Mouse (Mus musculus) small intestine, adult 2 months (tissue): ENCODE results near the gene Lmnb2. TPM values are rescaled to one million over a fixed set of nuclear protein-coding genes. Genes with fewer than 3 reads are reported as not detected.

Source experiments
- H3K27ac ChIP-seq: fragments of 200-500 bp; 2 replicates; pipeline ENCODE4 v1.5.1; 2012; ENCODE audit warnings: low read depth, low read length, control low read depth, inconsistent platforms; ENCODE audit not compliant: insufficient read depth
- H3K27me3 ChIP-seq: fragments of 200-500 bp; 2 replicates; pipeline ENCODE4 v1.6.1; 2012; ENCODE audit warnings: mild to moderate bottlenecking, moderate library complexity, low read length, inconsistent platforms; ENCODE audit not compliant: control insufficient read depth, insufficient read depth
- H3K36me3 ChIP-seq: fragments of 200-500 bp; 2 replicates; pipeline ENCODE4 v1.6.1; 2012; ENCODE audit warnings: mild to moderate bottlenecking, low read length, control low read depth, inconsistent platforms; ENCODE audit not compliant: control insufficient read depth, insufficient read depth
- H3K4me1 ChIP-seq: fragments of 200-500 bp; 2 replicates; pipeline ENCODE4 v1.6.1; 2012; ENCODE audit warnings: low read length, inconsistent platforms, mixed read lengths; ENCODE audit not compliant: control insufficient read depth, insufficient read depth, insufficient read length
- H3K4me3 ChIP-seq: fragments of 200-500 bp; 2 replicates; pipeline ENCODE4 v1.5.1; 2012; ENCODE audit warnings: low read depth, mild to moderate bottlenecking, control low read depth, inconsistent platforms, low read length, moderate library complexity
- CTCF ChIP-seq: fragments of 200-500 bp; IDR thresholded peaks from 2 replicates; pipeline ENCODE4 v1.5.1; 2012; ENCODE audit warnings: low read depth, mild to moderate bottlenecking, control low read depth, inconsistent platforms, low read length, moderate library complexity, mixed read lengths; ENCODE audit not compliant: insufficient replicate concordance, insufficient read length; ENCODE audit errors: extremely low read depth
- POLR2A ChIP-seq: fragments of 200-500 bp; IDR thresholded peaks from 2 replicates; pipeline ENCODE4 v1.6.1; 2012; ENCODE audit warnings: low read depth, mild to moderate bottlenecking, control low read depth, inconsistent platforms, low read length, moderate library complexity
- WGBS: fragments of 180-500 bp; shearing (Covaris S2); methylation state at CpG from one replicate; pipeline ENCODE4 v1.1.7; 2018; 5-methylcytosine and 5-hydroxymethylcytosine counted together
- polyA plus RNA-seq: library from polyadenylated mRNA; depleted of rRNA; stranded (reverse); fragments of >200 nt; gene quantifications from 2 replicates; pipeline ENCODE4 v1.2.3, GENCODE M21; 2012

Gene Lmnb2
- polyA plus RNA-seq, 1 experiment = 29.2 TPM

DNA sequence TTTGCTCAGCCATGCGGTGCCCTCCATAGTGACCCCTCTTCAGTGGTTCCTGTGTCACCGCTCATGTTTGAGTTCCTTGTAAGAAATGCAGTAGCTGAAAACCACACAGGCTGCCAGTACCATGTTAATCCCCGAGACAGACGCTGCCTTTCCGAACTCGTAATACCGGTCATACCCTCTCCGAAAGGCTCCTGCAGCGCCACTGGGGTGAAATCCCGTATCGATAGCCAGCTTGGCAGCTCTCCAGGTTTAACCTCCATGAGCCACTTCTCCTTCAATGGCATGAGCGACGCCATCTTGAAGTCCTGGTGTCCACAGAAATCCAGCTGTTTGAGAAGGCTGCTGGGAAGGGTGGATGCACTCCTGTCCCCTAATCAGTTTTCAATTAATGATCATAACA lies 36.4 kb upstream of the Lmnb2 start:
- Histone ChIP-seq H3K27me3 (no peaks in the 10 kb centered on the region), H3K36me3 (no peaks in the 10 kb centered on the region), H3K27ac (no peak overlapping the region), H3K4me3 (no peak overlapping the region), H3K4me1 (peaks cover 7% of the 10 kb centered on the region; the same call in 1 of the 2 replicates)
- TF ChIP-seq POLR2A = no peak
- no peak for TF ChIP-seq CTCF
- 59% methylated on average over 13 of the region's 13 CpGs for WGBS

DNA sequence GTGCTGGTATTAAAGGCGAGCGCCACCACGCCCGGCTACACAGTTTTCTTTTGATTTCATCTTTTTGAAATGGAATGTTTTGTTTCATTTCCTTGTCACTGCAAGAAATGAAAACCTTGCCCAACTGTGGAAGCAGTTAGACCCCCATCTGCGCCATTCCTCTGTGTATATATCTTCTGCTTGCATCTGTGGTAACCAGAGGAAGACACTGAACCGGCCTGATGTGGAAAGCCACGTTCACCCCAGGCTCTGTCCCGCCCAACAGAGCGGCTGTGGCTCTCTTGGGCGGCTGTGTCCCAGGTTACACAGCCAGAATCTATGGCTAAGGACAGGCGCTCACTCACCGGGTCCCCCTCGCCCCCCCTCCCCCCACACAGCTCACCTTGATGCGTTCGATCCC lies 34.4 kb upstream of the Lmnb2 start:
- H3K27me3 ChIP-seq = no peaks in the 10 kb centered on the region
- TF ChIP-seq CTCF (no peak), POLR2A (no peak)
- H3K4me1 ChIP-seq = peaks cover 21% of the 10 kb centered on the region

GRCm38 (mm10) chr10:80951761-80952390 lies 33.8 kb upstream of the Lmnb2 start:
- H3K36me3 ChIP-seq = no peaks in the 10 kb centered on the region
- H3K27me3 ChIP-seq = no peaks in the 10 kb centered on the region
- peaks cover 27% of the 10 kb centered on the region for H3K4me1 ChIP-seq
- WGBS = 75% methylated on average over 10 of the region's 10 CpGs
- H3K27ac ChIP-seq = no peak overlapping the region
- TF ChIP-seq POLR2A (no peak), CTCF (no peak)
- no peak overlapping the region for H3K4me3 ChIP-seq

More for the DNA sequence above, 34.4 kb upstream of the Lmnb2 start:
- 74% methylated on average over 15 of the region's 15 CpGs for WGBS
- Histone ChIP-seq H3K36me3 (no peaks in the 10 kb centered on the region), H3K27ac (no peak overlapping the region), H3K4me3 (no peak overlapping the region)

DNA sequence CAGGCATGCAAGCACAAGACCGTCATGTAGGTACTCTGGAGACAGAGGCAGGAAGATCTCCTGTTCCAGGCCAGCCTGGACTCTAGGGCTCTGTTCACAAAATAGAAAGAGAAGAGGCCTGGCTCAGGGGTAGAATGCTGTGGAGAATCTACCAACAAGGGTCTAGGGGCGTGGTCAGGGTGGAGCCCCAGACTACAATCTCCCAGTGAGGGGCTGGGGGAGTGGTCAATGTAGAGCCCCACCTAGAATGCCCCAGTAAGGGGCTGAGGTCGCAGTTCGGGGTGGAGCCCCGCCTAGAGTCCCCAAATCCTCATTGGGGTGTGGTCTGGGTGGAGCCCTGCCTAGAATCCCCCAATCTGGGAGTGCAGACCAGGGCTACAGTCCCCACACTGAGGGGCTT lies 32.3 kb upstream of the Lmnb2 start:
- Histone ChIP-seq H3K27me3 (no peaks in the 10 kb centered on the region), H3K4me3 (no peak overlapping the region), H3K4me1 (peaks cover 22% of the 10 kb centered on the region), H3K27ac (no peak overlapping the region), H3K36me3 (no peaks in the 10 kb centered on the region)
- TF ChIP-seq CTCF (no peak), POLR2A (no peak)
- WGBS = 55% methylated on average over 5 of the region's 5 CpGs

DNA sequence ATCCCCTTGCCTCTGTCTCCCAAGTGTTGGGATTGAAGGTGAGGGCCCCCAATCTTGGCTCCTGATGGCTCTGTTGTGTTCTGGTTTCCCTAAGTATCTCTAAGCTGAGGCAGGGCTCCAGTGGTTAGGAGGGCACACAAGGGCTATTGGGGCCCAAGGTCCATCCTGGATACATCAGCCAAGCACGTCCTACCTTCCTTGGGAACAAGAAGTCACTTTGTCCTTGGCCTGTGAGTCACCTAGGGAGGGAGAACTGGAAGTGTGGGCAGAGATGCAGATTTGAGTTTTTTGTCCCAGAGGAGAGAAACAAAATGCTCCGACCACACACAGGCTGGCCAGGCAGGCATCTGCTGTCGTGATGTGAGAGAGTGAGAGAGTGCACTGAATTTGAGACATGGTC lies 31.0 kb upstream of the Lmnb2 start:
- TF ChIP-seq POLR2A (no peak), CTCF (no peak)
- Histone ChIP-seq H3K27me3 (no peaks in the 10 kb centered on the region), H3K27ac (no peak overlapping the region), H3K36me3 (no peaks in the 10 kb centered on the region), H3K4me1 (peaks cover 22% of the 10 kb centered on the region), H3K4me3 (no peak overlapping the region)
- WGBS = 65% methylated on average over 3 of the region's 3 CpGs

DNA sequence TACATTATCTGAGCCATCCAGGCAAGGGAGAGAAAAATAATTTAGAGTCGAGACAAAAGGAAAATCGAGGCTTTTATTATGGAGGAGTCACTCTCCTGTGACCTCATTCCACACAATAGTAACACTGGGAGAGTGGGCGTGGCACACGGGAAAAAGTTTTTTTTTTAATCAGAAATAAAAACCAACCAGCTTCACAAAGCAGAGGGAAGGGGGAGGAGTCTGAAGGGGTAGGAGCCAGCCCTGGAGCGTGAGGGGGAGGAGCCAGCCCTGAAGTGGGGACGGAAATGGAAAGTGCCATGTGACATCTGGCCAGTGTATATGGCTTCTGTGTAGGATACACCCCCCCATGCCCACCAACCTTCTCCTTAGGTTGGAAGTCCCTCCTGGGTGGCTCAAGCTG lies 30.5 kb upstream of the Lmnb2 start:
- Histone ChIP-seq H3K4me3 (no peak overlapping the region), H3K4me1 (peaks cover 22% of the 10 kb centered on the region), H3K27me3 (no peaks in the 10 kb centered on the region), H3K36me3 (no peaks in the 10 kb centered on the region), H3K27ac (peak overlapping the region; percentile 30; the same call in 1 of the 2 replicates)
- TF ChIP-seq CTCF (no peak), POLR2A (no peak)
- WGBS = 5% methylated on average over 6 of the region's 6 CpGs

DNA sequence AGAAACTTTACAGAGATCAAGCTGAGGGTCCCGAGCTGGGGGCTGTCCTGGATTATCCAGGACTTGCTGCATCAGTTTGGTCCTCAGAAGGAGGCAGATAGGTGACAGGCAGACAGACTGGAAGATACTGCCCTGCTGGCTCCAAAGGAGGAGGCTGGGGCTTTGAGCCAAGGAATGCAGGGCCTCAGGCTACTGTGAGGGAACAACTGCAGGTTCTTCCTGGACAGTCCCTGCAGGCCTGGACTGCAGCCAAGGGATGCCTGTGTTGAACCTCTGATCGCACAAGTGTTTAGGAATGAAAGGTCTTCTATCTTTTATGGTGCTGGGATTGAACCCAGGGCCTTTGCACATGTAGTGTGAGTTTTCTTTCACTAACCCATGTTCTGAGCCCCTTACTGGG lies 29.8 kb upstream of the Lmnb2 start:
- WGBS = 12% methylated on average over 2 of the region's 2 CpGs
- Histone ChIP-seq H3K27ac (peak overlapping the region; percentile 30; the same call in 1 of the 2 replicates), H3K4me3 (no peak overlapping the region), H3K27me3 (no peaks in the 10 kb centered on the region), H3K4me1 (peaks cover 25% of the 10 kb centered on the region), H3K36me3 (no peaks in the 10 kb centered on the region)
- TF ChIP-seq POLR2A = no peak
- no peak for TF ChIP-seq CTCF
